Mouse (Mus musculus): ENCODE data around the gene S100pbp. TPM values are rescaled to one million over a fixed set of nuclear protein-coding genes. Genes with fewer than 3 reads are reported as not detected.

S100pbp gene
- total RNA-seq (2015; ENCODE audit: low replicate concordance) (6.8 and 29.8 TPM in 2 replicates), total RNA-seq (2017; ENCODE audit: low replicate concordance) (8.1 and 11.6 TPM in 2 replicates)

- peak; percentile 93 for ATAC-seq (replicated peaks; ENCODE audit: low FRiP score, poor library complexity, severe bottlenecking)
Observed at GRCm38 (mm10) chr4:129189542-129190519, at the start of gene S100pbp, which contains the start of gene Yars. Gene S100pbp, minus strand, starts transcription at chr4:129189727. Gene Yars, plus strand, starts transcription at chr4:129189760.

- peak; percentile 77 for ATAC-seq (replicated peaks; ENCODE audit: low FRiP score, poor library complexity, severe bottlenecking)
Observed at GRCm38 (mm10) chr4:129239075-129239474, 49.5 kb upstream of the S100pbp start.

GRCm38 (mm10) chr4:129238579-129239016 is 49.1 kb upstream of the S100pbp start:
- no peak for ATAC-seq (replicated peaks; ENCODE audit: low FRiP score, poor library complexity, severe bottlenecking)

GRCm38 (mm10) chr4:129237843-129238441 is 48.4 kb upstream of the S100pbp start:
- ATAC-seq (replicated peaks; ENCODE audit: low FRiP score, poor library complexity, severe bottlenecking): no peak

GRCm38 (mm10) chr4:129236236-129236813 is 46.8 kb upstream of the S100pbp start:
- ATAC-seq (replicated peaks; ENCODE audit: low FRiP score, poor library complexity, severe bottlenecking): no peak

- ATAC-seq (replicated peaks; ENCODE audit: low FRiP score, poor library complexity, severe bottlenecking): no peak
Observed at GRCm38 (mm10) chr4:129235147-129235546, 45.6 kb upstream of the S100pbp start.

GRCm38 (mm10) chr4:129234488-129234887 is 45.0 kb upstream of the S100pbp start:
- ATAC-seq (replicated peaks; ENCODE audit: low FRiP score, poor library complexity, severe bottlenecking): peak; percentile 55

GRCm38 (mm10) chr4:129232561-129233360 is 43.2 kb upstream of the S100pbp start:
- ATAC-seq (replicated peaks; ENCODE audit: low FRiP score, poor library complexity, severe bottlenecking): no peak

GRCm38 (mm10) chr4:129231594-129232450 is 42.3 kb upstream of the S100pbp start:
- no peak for ATAC-seq (replicated peaks; ENCODE audit: low FRiP score, poor library complexity, severe bottlenecking)

- ATAC-seq (replicated peaks; ENCODE audit: low FRiP score, poor library complexity, severe bottlenecking): no peak
Observed at GRCm38 (mm10) chr4:129230926-129231325, 41.4 kb upstream of the S100pbp start.

- no peak for ATAC-seq (replicated peaks; ENCODE audit: low FRiP score, poor library complexity, severe bottlenecking)
Observed at GRCm38 (mm10) chr4:129227985-129228381, 38.5 kb upstream of the S100pbp start.

GRCm38 (mm10) chr4:129227170-129227984 is 37.9 kb upstream of the S100pbp start:
- ATAC-seq (replicated peaks; ENCODE audit: low FRiP score, poor library complexity, severe bottlenecking): no peak

GRCm38 (mm10) chr4:129226441-129226963 is 37.0 kb upstream of the S100pbp start:
- ATAC-seq (replicated peaks; ENCODE audit: low FRiP score, poor library complexity, severe bottlenecking): no peak

- no peak for ATAC-seq (replicated peaks; ENCODE audit: low FRiP score, poor library complexity, severe bottlenecking)
Observed at GRCm38 (mm10) chr4:129225315-129225714, 35.8 kb upstream of the S100pbp start.

- ATAC-seq (replicated peaks; ENCODE audit: low FRiP score, poor library complexity, severe bottlenecking): no peak
Observed at GRCm38 (mm10) chr4:129223421-129224281, 34.1 kb upstream of the S100pbp start.

GRCm38 (mm10) chr4:129222019-129222925 is 32.7 kb upstream of the S100pbp start:
- no peak for ATAC-seq (replicated peaks; ENCODE audit: low FRiP score, poor library complexity, severe bottlenecking)

Data from erythroid progenitor cell, adult 5-6 weeks (primary cell).